Mouse (Mus musculus) midbrain, embryonic 14.5 days (tissue): ENCODE data around the gene Limch1. TPM values are rescaled to one million over a fixed set of nuclear protein-coding genes. Genes with fewer than 3 reads are reported as not detected.

Experiments
- ATAC-seq: fragments of 200-750 bp; cut with Nextera tagmentation; 2 replicates; pipeline ENCODE4 v1.8.0; 2017; ENCODE audit warnings: moderate number of reproducible peaks, moderate library complexity; ENCODE audit not compliant: low FRiP score, low TSS enrichment
- DNase-seq: peaks from one replicate; pipeline ENCODE4 v3.0.0-alpha.2; 2015
- H3K27ac ChIP-seq: fragments of 300-500 bp; sonication (generic); replicated peaks from 2 replicates; pipeline ENCODE4 v1.5.1; 2014; ENCODE audit warnings: mild to moderate bottlenecking, low read depth, low read length, moderate library complexity
- H3K27me3 ChIP-seq: fragments of 300-500 bp; sonication (generic); 2 replicates; pipeline ENCODE4 v1.6.1; 2014; ENCODE audit warnings: low read length, control low read depth, mixed read lengths; ENCODE audit not compliant: control insufficient read depth, insufficient read depth
- H3K36me3 ChIP-seq: fragments of 300-500 bp; sonication (generic); 2 replicates; pipeline ENCODE4 v1.6.1; 2014; ENCODE audit warnings: low read length, control low read depth; ENCODE audit not compliant: control insufficient read depth, insufficient read depth
- H3K4me1 ChIP-seq: fragments of 300-500 bp; sonication (generic); 2 replicates; pipeline ENCODE4 v1.6.1; 2014; ENCODE audit warnings: mild to moderate bottlenecking, antibody characterized with exemption, low read length, control low read depth; ENCODE audit not compliant: control insufficient read depth, insufficient read depth
- H3K4me2 ChIP-seq: fragments of 300-500 bp; sonication (generic); 2 replicates; pipeline ENCODE4 v1.6.1; 2014; ENCODE audit warnings: mild to moderate bottlenecking, low read length, moderate library complexity
- H3K4me3 ChIP-seq: fragments of 300-500 bp; sonication (generic); replicated peaks from 2 replicates; pipeline ENCODE4 v1.5.1; 2014; ENCODE audit warnings: low read depth, low read length
- H3K9ac ChIP-seq: fragments of 300-500 bp; sonication (generic); replicated peaks from 2 replicates; pipeline ENCODE4 v1.6.1; 2014; ENCODE audit warnings: mild to moderate bottlenecking, low read length, moderate library complexity
- H3K9me3 ChIP-seq: fragments of 300-500 bp; sonication (generic); 2 replicates; pipeline ENCODE4 v1.6.1; 2016; ENCODE audit warnings: low read length, control low read depth, mixed read lengths; ENCODE audit not compliant: control insufficient read depth
- WGBS: fragments of 180-500 bp; shearing (Covaris S2); extraction: QIAGEN DNeasy Blood & Tissue Kit; methylation state at CpG from one replicate; pipeline ENCODE4 v1.1.7; 2014; 5-methylcytosine and 5-hydroxymethylcytosine counted together
- polyA plus RNA-seq: library from polyadenylated mRNA; unstranded; fragments of >200 nt; fragmentation: Nextera tagmentation; extraction: Ambion mirVana; gene quantifications from 2 replicates; pipeline ENCODE4 v1.2.1, GENCODE M21; 2014

Limch1 gene
- polyA plus RNA-seq, 1 experiment from 2014 or later, result 56.5 TPM

GRCm38 (mm10) chr5:66751332-66751980 lies 5.8 kb downstream of the Limch1 start:
- no peak for DNase-seq
- ATAC-seq, result no peak
- Histone ChIP-seq H3K36me3 (no peaks in the 10 kb centered on the region), H3K27ac (0 out of 2 replicates have a peak overlapping the region, but pooled peaks have one; percentile 22), H3K4me2 (no peak overlapping the region), H3K27me3 (no peaks in the 10 kb centered on the region), H3K4me1 (peaks cover 27% of the 10 kb centered on the region), H3K9me3 (no peaks in the 10 kb centered on the region), H3K9ac (no peak overlapping the region), H3K4me3 (no peak overlapping the region)
- 37% methylated on average over 3 of the region's 3 CpGs for WGBS

GRCm38 (mm10) chr5:66753620-66754019 lies 8.0 kb downstream of the Limch1 start:
- H3K9me3 ChIP-seq, result no peaks in the 10 kb centered on the region
- no peak for ATAC-seq
- H3K4me3 ChIP-seq, result no peak overlapping the region
- no peak overlapping the region for H3K9ac ChIP-seq
- H3K27me3 ChIP-seq, result no peaks in the 10 kb centered on the region
- no peak for DNase-seq
- WGBS, result 94% methylated on average over 9 of the region's 9 CpGs
- peaks cover 22% of the 10 kb centered on the region for H3K4me1 ChIP-seq
- no peaks in the 10 kb centered on the region for H3K36me3 ChIP-seq
- H3K4me2 ChIP-seq, result no peak overlapping the region
- no peak overlapping the region for H3K27ac ChIP-seq

- no peak overlapping the region for H3K9ac ChIP-seq
- H3K27ac ChIP-seq, result peak overlapping the region; percentile 70
- no peaks in the 10 kb centered on the region for H3K27me3 ChIP-seq
- H3K4me2 ChIP-seq, result no peak overlapping the region
- WGBS, result 63% methylated on average over 10 of the region's 10 CpGs
- DNase-seq (peak; percentile 83), ATAC-seq (peak; percentile 68; the same call in 1 of the 2 replicates)
- no peaks in the 10 kb centered on the region for H3K9me3 ChIP-seq
- peaks cover 15% of the 10 kb centered on the region for H3K4me1 ChIP-seq
- H3K36me3 ChIP-seq, result no peaks in the 10 kb centered on the region
- H3K4me3 ChIP-seq, result no peak overlapping the region
Observed at GRCm38 (mm10) chr5:66756821-66757705, 11.4 kb downstream of the Limch1 start.

GRCm38 (mm10) chr5:66757706-66758237 lies 12.1 kb downstream of the Limch1 start:
- DNase-seq (no peak), ATAC-seq (peak; percentile 20; the same call in 1 of the 2 replicates)
- no peaks in the 10 kb centered on the region for H3K9me3 ChIP-seq
- H3K4me2 ChIP-seq, result no peak overlapping the region
- H3K27me3 ChIP-seq, result no peaks in the 10 kb centered on the region
- peaks cover 15% of the 10 kb centered on the region for H3K4me1 ChIP-seq
- H3K27ac ChIP-seq, result 0 out of 2 replicates have a peak overlapping the region, but pooled peaks have one; percentile 5
- 42% methylated on average over 2 of the region's 2 CpGs for WGBS
- no peak overlapping the region for H3K4me3 ChIP-seq
- H3K36me3 ChIP-seq, result no peaks in the 10 kb centered on the region
- H3K9ac ChIP-seq, result no peak overlapping the region

- Histone ChIP-seq H3K9me3 (no peaks in the 10 kb centered on the region), H3K4me2 (no peak overlapping the region), H3K4me1 (peaks cover 15% of the 10 kb centered on the region), H3K4me3 (no peak overlapping the region), H3K27ac (no peak overlapping the region), H3K27me3 (no peaks in the 10 kb centered on the region), H3K36me3 (no peaks in the 10 kb centered on the region), H3K9ac (no peak overlapping the region)
- no peak for DNase-seq
- no peak for ATAC-seq
- WGBS, result 88% methylated on average over 2 of the region's 2 CpGs
Observed at GRCm38 (mm10) chr5:66759354-66759753, 13.7 kb downstream of the Limch1 start.

- Histone ChIP-seq H3K36me3 (no peaks in the 10 kb centered on the region), H3K4me3 (no peak overlapping the region), H3K9me3 (no peaks in the 10 kb centered on the region), H3K4me2 (no peak overlapping the region), H3K9ac (no peak overlapping the region), H3K27ac (no peak overlapping the region), H3K4me1 (peaks cover 15% of the 10 kb centered on the region), H3K27me3 (no peaks in the 10 kb centered on the region)
- ATAC-seq (no peak), DNase-seq (no peak)
- WGBS, result 83% methylated on average over 10 of the region's 10 CpGs
Observed at GRCm38 (mm10) chr5:66760747-66761146, 15.1 kb downstream of the Limch1 start.

GRCm38 (mm10) chr5:66762006-66762405 lies 16.4 kb downstream of the Limch1 start:
- DNase-seq, result no peak
- no peak for ATAC-seq
- H3K4me3 ChIP-seq, result no peak overlapping the region
- 85% methylated on average over 2 of the region's 2 CpGs for WGBS
- H3K36me3 ChIP-seq, result no peaks in the 10 kb centered on the region
- no peaks in the 10 kb centered on the region for H3K27me3 ChIP-seq
- no peaks in the 10 kb centered on the region for H3K9me3 ChIP-seq
- no peak overlapping the region for H3K27ac ChIP-seq
- no peak overlapping the region for H3K4me2 ChIP-seq
- H3K9ac ChIP-seq, result no peak overlapping the region
- peaks cover 10% of the 10 kb centered on the region for H3K4me1 ChIP-seq

GRCm38 (mm10) chr5:66764129-66764528 lies 18.5 kb downstream of the Limch1 start:
- no peak overlapping the region for H3K4me3 ChIP-seq
- H3K4me2 ChIP-seq, result no peak overlapping the region
- H3K36me3 ChIP-seq, result no peaks in the 10 kb centered on the region
- H3K27me3 ChIP-seq, result no peaks in the 10 kb centered on the region
- no peak for DNase-seq
- no peaks in the 10 kb centered on the region for H3K4me1 ChIP-seq
- no peak for ATAC-seq
- H3K27ac ChIP-seq, result no peak overlapping the region
- 81% methylated on average over 6 of the region's 6 CpGs for WGBS
- H3K9ac ChIP-seq, result no peak overlapping the region
- H3K9me3 ChIP-seq, result no peaks in the 10 kb centered on the region
